Mouse (Mus musculus) heart, adult 2 months (tissue): Measurements from ENCODE around the gene Mtx1. TPM values are rescaled to one million over a fixed set of nuclear protein-coding genes. Genes with fewer than 3 reads are reported as not detected.
A peak's percentile ranks its signal among the peaks of the same experiment; 100 is the strongest.

ENCODE experiments used
- DNase-seq, 2 experiments: peaks; one replicate each; pipeline ENCODE4 v3.0.0; 2021
- H3K27ac ChIP-seq: fragments of 200-600 bp; 2 replicates; pipeline ENCODE4 v1.8.1; 2022
- H3K27me3 ChIP-seq: fragments of 200-500 bp; 2 replicates; pipeline ENCODE4 v1.6.1; 2012; ENCODE audit warnings: mild to moderate bottlenecking, low read length, inconsistent platforms, mixed read lengths; ENCODE audit not compliant: control insufficient read depth, insufficient read depth
- H3K36me3 ChIP-seq: fragments of 200-500 bp; 2 replicates; pipeline ENCODE4 v1.6.1; 2012; ENCODE audit warnings: low read length, inconsistent platforms; ENCODE audit not compliant: control insufficient read depth, insufficient read depth
- H3K4me1 ChIP-seq: fragments of 200-500 bp; 2 replicates; pipeline ENCODE4 v1.6.1; 2011; ENCODE audit warnings: low read length; ENCODE audit not compliant: control insufficient read depth, insufficient read depth
- H3K4me3 ChIP-seq: fragments of 200-600 bp; 2 replicates; pipeline ENCODE4 v1.8.1; 2022
- H3K79me2 ChIP-seq: fragments of 200-500 bp; replicated peaks from 2 replicates; pipeline ENCODE4 v1.6.1; 2012; ENCODE audit warnings: mild to moderate bottlenecking, inconsistent platforms, low read length, moderate library complexity, mixed read lengths; ENCODE audit not compliant: control insufficient read depth, insufficient read depth
- H3K9ac ChIP-seq: fragments of 200-500 bp; 2 replicates; pipeline ENCODE4 v1.6.1; 2012; ENCODE audit warnings: low read depth, mild to moderate bottlenecking, control low read depth, inconsistent platforms, low read length, mixed read lengths
- CTCF ChIP-seq: fragments of 200-600 bp; IDR thresholded peaks from 2 replicates; pipeline ENCODE4 v1.8.1; 2022; ENCODE audit warnings: antibody characterized with exemption, mild to moderate bottlenecking, moderate library complexity
- EP300 ChIP-seq: fragments of 200-500 bp; IDR thresholded peaks from 2 replicates; pipeline ENCODE4 v1.6.1; 2011; ENCODE audit warnings: low read depth, low read length, control low read depth; ENCODE audit not compliant: insufficient read depth
- POLR2A ChIP-seq: fragments of 200-500 bp; IDR thresholded peaks from 2 replicates; pipeline ENCODE4 v1.6.1; 2011; ENCODE audit warnings: mild to moderate bottlenecking, low read depth, low read length, control low read depth; ENCODE audit not compliant: insufficient read depth
- WGBS: fragments of 180-500 bp; shearing (Covaris S2); methylation state at CpG from one replicate; pipeline ENCODE4 v1.1.7; 2018; 5-methylcytosine and 5-hydroxymethylcytosine counted together
- intact Hi-C: fragments of 180-260 bp; cut with DNase I; formaldehyde crosslinking; loops from one replicate; pipeline ENCODE4 v1.15.1; 2025
- polyA plus RNA-seq: library from polyadenylated mRNA; depleted of rRNA; stranded (reverse); fragments of >200 nt; gene quantifications from 2 replicates; pipeline ENCODE4 v1.2.3, GENCODE M21; 2012
- total RNA-seq, 2 experiments: library from RNA; stranded (reverse); gene quantifications; 2 replicates each; pipeline ENCODE4 v1.2.3; 2021

Mtx1 gene
- total and polyA plus RNA-seq, 3 experiments, result 59.8 to 96.2 (median 61.8) TPM

GRCm38 (mm10) chr3:89183058-89183958 lies 43.6 kb downstream of the Mtx1 start, which contains the start of gene Fam189b:
Gene Fam189b, plus strand, starts transcription at chr3:89183143.
- Histone ChIP-seq H3K79me2 (no peaks in the 10 kb centered on the region), H3K4me3 (peak within 1 kb of the TSS; percentile 77), H3K4me1 (peaks cover under 1% of the 10 kb centered on the region), H3K27ac (peak within 1 kb of the TSS; percentile 67), H3K9ac (peak within 1 kb of the TSS; percentile 61), H3K27me3 (no peaks in the 10 kb centered on the region), H3K36me3 (no peaks in the 10 kb centered on the region; the same call in 1 of the 2 replicates)
- peak; percentile 85 to 87 for DNase-seq
- intact Hi-C loops, result no loop called here
- 10% methylated on average over 39 of the region's 39 CpGs for WGBS
- no peak for TF ChIP-seq CTCF
- TF ChIP-seq POLR2A, result peak; percentile 85

- H3K4me3 ChIP-seq, result peak overlapping the region; percentile 77
- no peaks in the 10 kb centered on the region for H3K79me2 ChIP-seq
- H3K9ac ChIP-seq, result no peak overlapping the region
- H3K4me1 ChIP-seq, result peaks cover 2% of the 10 kb centered on the region
- no peaks in the 10 kb centered on the region; the same call in 1 of the 2 replicates for H3K36me3 ChIP-seq
- intact Hi-C loops, result no loop called here
- no peak for DNase-seq
- TF ChIP-seq POLR2A (no peak), EP300 (no peak), CTCF (no peak)
- H3K27me3 ChIP-seq, result no peaks in the 10 kb centered on the region
- WGBS, result 45% methylated on average over 7 of the region's 7 CpGs
- H3K27ac ChIP-seq, result no peak overlapping the region
Measured at GRCm38 (mm10) chr3:89182531-89183057, 44.3 kb downstream of the Mtx1 start.

DNA sequence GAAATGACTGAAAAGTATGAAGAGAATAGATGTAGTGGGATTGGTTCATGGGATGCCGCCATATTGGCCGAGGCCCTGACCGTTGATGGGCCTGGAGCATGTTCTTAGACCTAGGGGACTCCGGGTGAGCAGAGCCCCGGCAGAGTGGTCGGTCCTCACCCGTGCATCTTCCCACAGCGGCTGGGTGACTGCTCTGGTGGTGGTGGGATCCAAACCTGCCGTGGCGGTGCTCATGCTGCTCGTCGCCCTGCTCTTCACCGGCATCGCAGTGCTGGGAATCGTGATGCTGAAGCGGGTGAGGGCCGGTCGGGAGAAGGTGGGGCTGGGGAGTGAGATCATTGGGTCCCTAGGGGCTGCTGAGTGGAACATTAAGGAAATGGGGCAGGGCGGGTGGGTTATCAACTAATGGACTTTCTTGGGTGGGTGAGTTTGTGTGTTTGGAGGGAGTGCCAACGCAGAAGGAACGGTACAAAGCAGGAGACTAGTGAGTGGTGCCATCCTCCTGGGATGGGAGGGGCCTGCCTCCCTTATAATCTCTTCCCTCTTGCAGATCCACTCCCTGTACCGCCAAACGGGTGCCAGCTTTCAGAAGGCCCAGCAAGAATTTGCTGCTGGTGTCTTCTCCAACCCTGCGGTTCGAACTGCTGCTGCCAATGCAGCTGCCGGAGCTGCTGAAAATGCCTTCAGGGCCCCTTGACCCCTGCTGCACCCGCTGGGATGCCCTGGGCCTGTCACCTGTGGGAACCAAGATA lies 45.0 kb downstream of the Mtx1 start:
- 91% methylated on average over 27 of the region's 27 CpGs for WGBS
- intact Hi-C loops, result no loop called here
- no peak overlapping the region for H3K27ac ChIP-seq

DNA sequence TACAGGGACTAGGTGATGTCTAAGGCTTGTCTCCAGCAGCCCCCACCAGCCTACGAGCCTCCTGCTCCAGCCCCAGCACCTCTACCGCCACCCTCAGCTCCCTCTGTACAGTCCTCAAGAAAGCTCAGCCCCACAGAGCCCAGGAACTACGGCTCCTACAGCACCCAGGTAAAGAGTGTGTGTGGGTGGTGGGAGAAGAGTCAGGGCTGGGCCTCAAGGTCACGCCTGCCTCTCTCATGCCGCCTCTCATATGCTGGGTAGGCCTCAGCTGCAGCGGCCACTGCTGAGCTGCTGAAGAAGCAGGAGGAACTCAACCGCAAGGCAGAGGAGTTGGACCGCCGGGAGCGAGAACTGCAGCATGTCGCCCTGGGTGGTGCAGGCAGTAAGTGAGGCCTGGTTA lies 47.8 kb downstream of the Mtx1 start:
- no peak overlapping the region for H3K27ac ChIP-seq
- intact Hi-C loops, result loop anchor here (10.0 kb wide), 1 partner anchor 624 kb away; the partner anchor contains the start of genes Lamtor2 and Ubqln4
- TF ChIP-seq POLR2A, result no peak
- TF ChIP-seq EP300, result no peak
- TF ChIP-seq CTCF, result no peak
- no peaks in the 10 kb centered on the region; the same call in 1 of the 2 replicates for H3K36me3 ChIP-seq
- no peaks in the 10 kb centered on the region for H3K79me2 ChIP-seq
- H3K4me1 ChIP-seq, result peaks cover 2% of the 10 kb centered on the region
- H3K9ac ChIP-seq, result 0 out of 2 replicates have a peak overlapping the region, but pooled peaks have one; percentile 11
- 92% methylated on average over 11 of the region's 11 CpGs for WGBS
- H3K4me3 ChIP-seq, result no peak overlapping the region
- DNase-seq, result no peak
- H3K27me3 ChIP-seq, result no peaks in the 10 kb centered on the region

More for the DNA sequence above, 45.0 kb downstream of the Mtx1 start:
- Histone ChIP-seq H3K79me2 (no peaks in the 10 kb centered on the region), H3K27me3 (no peaks in the 10 kb centered on the region), H3K4me1 (peaks cover 2% of the 10 kb centered on the region), H3K36me3 (no peaks in the 10 kb centered on the region; the same call in 1 of the 2 replicates), H3K4me3 (no peak overlapping the region), H3K9ac (no peak overlapping the region)
- DNase-seq, result peak in 1 of 2 experiments; percentile 18
- no peak for TF ChIP-seq POLR2A
- TF ChIP-seq EP300, result no peak
- TF ChIP-seq CTCF, result no peak

DNA sequence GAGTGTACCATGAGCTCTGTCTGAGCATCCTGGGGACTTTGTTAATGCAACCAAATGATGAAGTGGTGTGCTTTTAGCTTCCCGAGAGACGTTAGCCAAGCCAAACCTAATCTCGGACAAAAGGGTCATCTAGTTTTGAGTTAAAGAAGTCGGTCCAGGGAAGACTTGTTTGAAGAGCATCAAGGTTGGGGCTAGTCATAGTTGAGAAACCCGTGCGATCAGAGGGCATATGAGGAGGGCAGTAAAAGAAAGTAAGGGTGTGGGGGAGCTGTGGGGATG lies 48.8 kb downstream of the Mtx1 start:
- 4% methylated on average over 6 of the region's 6 CpGs for WGBS
- Histone ChIP-seq H3K79me2 (no peaks in the 10 kb centered on the region), H3K4me1 (peaks cover 2% of the 10 kb centered on the region), H3K9ac (peak overlapping the region; percentile 84), H3K36me3 (no peaks in the 10 kb centered on the region; the same call in 1 of the 2 replicates), H3K27ac (peak overlapping the region; percentile 84), H3K27me3 (no peaks in the 10 kb centered on the region), H3K4me3 (peak overlapping the region; percentile 86)
- DNase-seq, result no peak
- no peak for TF ChIP-seq CTCF
- no peak for TF ChIP-seq POLR2A
- intact Hi-C loops, result loop anchor here (10.0 kb wide), 1 partner anchor 623 kb away; the partner anchor contains the start of genes Lamtor2 and Ubqln4
